Mouse (Mus musculus) lung, embryonic 14.5 days (tissue): ENCODE measurements around the gene Tcf21. TPM values are rescaled to one million over a fixed set of nuclear protein-coding genes. Genes with fewer than 3 reads are reported as not detected.

Experiments used
- ATAC-seq: fragments of 200-750 bp; cut with Nextera tagmentation; 2 replicates; pipeline ENCODE4 v1.8.0; 2017; ENCODE audit warnings: mild to moderate bottlenecking, moderate TSS enrichment, moderate library complexity; ENCODE audit not compliant: insufficient read depth
- DNase-seq: peaks from one replicate; pipeline ENCODE4 v3.0.0-alpha.2; 2015
- H3K27ac ChIP-seq: fragments of 300-500 bp; sonication (generic); 2 replicates; pipeline ENCODE4 v1.5.1; 2014; ENCODE audit warnings: low read depth, mild to moderate bottlenecking, moderate library complexity
- H3K27me3 ChIP-seq: fragments of 300-500 bp; sonication (generic); 2 replicates; pipeline ENCODE4 v1.6.1; 2014; ENCODE audit warnings: low read length, control low read depth; ENCODE audit not compliant: insufficient read depth
- H3K36me3 ChIP-seq: fragments of 300-500 bp; sonication (generic); 2 replicates; pipeline ENCODE4 v1.6.1; 2014; ENCODE audit warnings: control low read depth; ENCODE audit not compliant: insufficient read depth
- H3K4me1 ChIP-seq: fragments of 300-500 bp; sonication (generic); 2 replicates; pipeline ENCODE4 v1.6.1; 2014; ENCODE audit warnings: antibody characterized with exemption, control low read depth; ENCODE audit not compliant: insufficient read depth
- H3K4me2 ChIP-seq: fragments of 300-500 bp; sonication (generic); 2 replicates; pipeline ENCODE4 v1.6.1; 2014; ENCODE audit warnings: mild to moderate bottlenecking
- H3K4me3 ChIP-seq: fragments of 300-500 bp; sonication (generic); 2 replicates; pipeline ENCODE4 v1.5.1; 2014; ENCODE audit warnings: low read depth, low read length
- H3K9ac ChIP-seq: fragments of 300-500 bp; sonication (generic); 2 replicates; pipeline ENCODE4 v1.6.1; 2014
- H3K9me3 ChIP-seq: fragments of 300-500 bp; sonication (generic); 2 replicates; pipeline ENCODE4 v1.6.1; 2016; ENCODE audit warnings: low read depth, low read length, control low read depth
- CTCF ChIP-seq: IDR thresholded peaks from 2 replicates; pipeline ENCODE4 v1.5.1; 2016; ENCODE audit warnings: antibody characterized with exemption, low read depth
- WGBS: fragments of 180-500 bp; shearing (Covaris S2); extraction: QIAGEN DNeasy Blood & Tissue Kit; methylation state at CpG from one replicate; pipeline ENCODE4 v1.1.7; 2014; 5-methylcytosine and 5-hydroxymethylcytosine counted together
- polyA plus RNA-seq: library from polyadenylated mRNA; unstranded; fragments of >200 nt; fragmentation: Nextera tagmentation; extraction: Ambion mirVana; gene quantifications from 2 replicates; pipeline ENCODE4 v1.2.1, GENCODE M21; 2014

Gene Tcf21
- polyA plus RNA-seq, 1 experiment from 2014 or later = 227 TPM

DNA sequence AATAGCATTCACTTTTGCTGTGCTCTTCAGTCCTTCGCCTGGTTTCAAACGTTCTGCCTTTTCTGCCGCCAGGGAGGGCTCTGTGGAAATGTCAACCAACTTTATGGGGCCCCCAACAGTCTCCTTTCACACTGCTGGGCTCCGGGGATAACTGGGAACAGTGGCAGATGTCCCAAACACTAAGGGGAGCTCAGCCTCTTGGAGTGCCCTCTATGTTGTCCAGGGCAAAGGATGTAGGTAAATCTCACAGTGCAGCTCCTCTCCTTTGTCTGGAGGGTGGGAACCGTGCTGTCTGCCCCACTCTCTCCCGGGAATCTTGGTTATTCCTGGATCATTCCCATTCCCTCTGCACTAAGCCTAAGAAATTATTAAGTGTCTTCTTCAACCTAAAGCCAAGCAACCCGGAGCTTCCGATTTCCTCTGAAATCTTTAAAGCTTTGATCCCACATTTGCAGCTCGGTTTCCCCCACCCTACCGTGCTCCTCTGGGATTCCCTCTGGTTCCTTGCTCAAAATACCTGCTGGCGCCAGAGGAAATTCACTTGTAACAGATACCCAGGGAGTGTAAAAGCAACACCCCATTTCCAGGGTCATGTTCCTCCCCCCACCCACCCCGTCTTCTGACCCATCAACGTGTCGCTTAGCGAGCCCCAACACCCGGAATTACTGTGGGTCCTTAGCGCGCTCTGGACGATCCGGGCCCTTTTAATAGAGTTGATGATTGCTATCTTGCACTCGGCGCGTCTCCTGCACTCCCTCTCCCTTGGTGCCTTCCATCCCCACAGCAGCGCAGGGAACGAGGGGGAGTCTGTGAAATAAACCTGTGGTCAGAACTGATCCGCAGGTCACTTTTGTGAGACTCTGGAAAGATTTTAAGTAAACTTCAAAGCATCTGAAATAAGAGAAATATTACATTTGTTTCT, 23.7 kb upstream of the Tcf21 start:
- ATAC-seq (no peak), DNase-seq (peak; percentile 23)
- Histone ChIP-seq H3K9ac (peak overlapping the region; percentile 29; the same call in 1 of the 2 replicates), H3K4me1 (peaks cover 11% of the 10 kb centered on the region), H3K9me3 (no peaks in the 10 kb centered on the region), H3K4me3 (peak overlapping the region; percentile 22; the same call in 1 of the 2 replicates), H3K27ac (no peak overlapping the region), H3K36me3 (no peaks in the 10 kb centered on the region), H3K4me2 (peak overlapping the region; percentile 53), H3K27me3 (peaks cover 11% of the 10 kb centered on the region)
- WGBS = 6% methylated on average over 26 of the region's 26 CpGs
- TF ChIP-seq CTCF = 0 out of 2 replicates have a peak, but pooled peaks have one; percentile 2

DNA sequence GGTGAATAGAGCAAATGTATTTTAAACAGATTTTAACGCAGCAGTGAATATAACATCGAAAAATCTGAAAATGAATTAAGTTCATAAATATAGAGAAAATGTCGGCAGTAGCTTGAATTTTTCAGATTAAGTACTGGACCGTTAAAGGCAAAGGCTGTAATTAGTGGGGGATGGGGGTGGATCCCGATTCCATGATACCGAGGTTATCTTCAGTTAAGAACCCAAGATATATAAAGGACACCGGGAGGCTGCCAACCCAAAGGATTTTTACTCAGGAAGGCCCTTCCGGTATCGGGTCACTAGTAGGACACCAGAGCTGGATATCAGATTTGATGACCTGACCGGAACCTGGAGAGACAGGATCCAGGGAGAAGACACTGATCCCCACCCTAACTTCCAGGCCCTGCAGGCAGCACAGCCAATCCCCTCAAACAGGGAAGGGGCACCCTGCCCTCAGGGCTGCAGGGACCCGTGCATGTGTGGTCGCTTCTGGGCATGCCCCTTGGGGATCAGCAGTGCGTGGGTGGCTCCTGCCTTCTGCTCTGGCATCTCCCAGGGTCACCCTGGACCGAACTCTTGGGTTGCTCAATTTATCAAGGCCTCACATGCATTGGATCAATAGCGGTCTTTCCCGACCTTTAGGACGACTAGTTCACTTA, 22.9 kb upstream of the Tcf21 start:
- H3K4me1 ChIP-seq = peaks cover 11% of the 10 kb centered on the region
- H3K27me3 ChIP-seq = peaks cover 11% of the 10 kb centered on the region
- TF ChIP-seq CTCF = no peak
- ATAC-seq = no peak; the same call in 1 of the 2 replicates
- H3K4me3 ChIP-seq = no peak overlapping the region
- H3K4me2 ChIP-seq = peak overlapping the region; percentile 53
- DNase-seq = no peak
- H3K36me3 ChIP-seq = no peaks in the 10 kb centered on the region
- no peaks in the 10 kb centered on the region for H3K9me3 ChIP-seq
- H3K27ac ChIP-seq = no peak overlapping the region
- no peak overlapping the region for H3K9ac ChIP-seq
- whole genome bisulfite sequencing = 19% methylated on average over 17 of the region's 17 CpGs

DNA sequence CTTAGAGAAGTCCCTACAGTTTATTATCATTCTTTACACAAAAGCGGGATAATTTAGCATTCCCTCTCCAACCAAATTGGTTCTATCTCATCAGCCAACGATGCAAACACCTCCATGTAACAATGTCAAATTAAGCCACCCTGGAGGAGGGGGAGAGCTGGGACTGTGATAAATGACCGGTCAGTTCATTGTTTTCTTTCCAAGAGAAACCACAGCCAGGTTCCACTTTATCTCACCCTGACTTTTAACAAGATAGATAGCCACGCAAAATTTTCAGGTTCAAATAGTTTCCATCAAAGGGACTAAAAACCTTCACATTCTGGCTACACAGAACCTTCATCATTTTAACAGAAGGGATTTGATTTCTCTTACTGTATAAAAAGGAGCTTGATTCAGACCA, 22.1 kb upstream of the Tcf21 start:
- no peak overlapping the region for H3K4me2 ChIP-seq
- no peak overlapping the region for H3K27ac ChIP-seq
- TF ChIP-seq CTCF = no peak
- 33% methylated on average over 4 of the region's 4 CpGs for WGBS
- ATAC-seq = no peak
- H3K9ac ChIP-seq = no peak overlapping the region
- no peaks in the 10 kb centered on the region for H3K9me3 ChIP-seq
- H3K36me3 ChIP-seq = no peaks in the 10 kb centered on the region
- DNase-seq = no peak
- H3K4me1 ChIP-seq = peaks cover 11% of the 10 kb centered on the region
- H3K27me3 ChIP-seq = peaks cover 11% of the 10 kb centered on the region
- no peak overlapping the region for H3K4me3 ChIP-seq

DNA sequence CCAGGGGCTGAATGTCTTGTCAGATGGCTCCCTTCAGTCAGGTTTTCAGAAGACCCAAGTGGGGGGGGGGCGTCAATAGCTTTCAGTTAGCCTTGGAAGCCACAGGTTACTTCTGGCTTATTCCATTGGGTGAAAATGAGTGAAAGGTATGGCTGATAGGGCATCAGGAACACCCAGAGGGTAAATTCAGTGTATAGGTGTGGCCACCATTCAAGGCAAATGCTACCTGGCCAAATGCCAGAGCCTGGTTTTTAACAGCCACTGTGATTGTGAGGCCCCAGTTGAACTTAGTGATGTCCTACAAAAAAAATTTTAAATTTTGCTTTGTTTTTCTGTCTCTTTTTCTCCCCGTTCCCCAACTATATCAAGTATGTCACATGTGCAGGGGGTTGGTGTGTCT, 6.3 kb upstream of the Tcf21 start:
- no peak for TF ChIP-seq CTCF
- Histone ChIP-seq H3K4me2 (no peak overlapping the region), H3K36me3 (no peaks in the 10 kb centered on the region), H3K9ac (no peak overlapping the region), H3K4me3 (no peak overlapping the region), H3K27ac (no peak overlapping the region), H3K4me1 (peaks cover 6% of the 10 kb centered on the region), H3K9me3 (no peaks in the 10 kb centered on the region), H3K27me3 (no peaks in the 10 kb centered on the region)
- no peak for DNase-seq
- WGBS = 84% methylated on average over 2 of the region's 2 CpGs
- ATAC-seq = no peak

DNA sequence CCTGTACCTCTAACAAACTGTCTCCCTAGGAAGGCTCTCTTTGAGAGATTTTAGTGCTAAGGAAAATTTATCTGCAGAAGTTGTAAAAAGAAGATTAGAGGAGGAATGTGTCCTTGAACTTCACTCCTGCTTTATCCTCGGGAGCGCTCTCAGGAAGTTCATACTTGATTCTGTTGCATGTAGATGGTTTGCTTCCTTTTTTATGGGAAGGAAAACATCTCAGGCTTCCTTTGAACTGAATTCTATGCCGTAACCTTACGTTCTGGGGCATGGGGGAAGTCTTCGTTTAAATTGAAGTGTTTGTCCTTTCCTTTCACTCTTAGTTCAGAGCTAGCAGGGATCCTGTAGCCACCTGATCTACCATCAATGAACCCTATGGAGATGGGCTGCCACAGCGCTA, 2.9 kb upstream of the Tcf21 start:
- Histone ChIP-seq H3K27me3 (peaks cover 6% of the 10 kb centered on the region; the same call in 1 of the 2 replicates), H3K36me3 (no peaks in the 10 kb centered on the region), H3K4me2 (peak overlapping the region; percentile 58), H3K9ac (no peak overlapping the region), H3K4me1 (peaks cover 6% of the 10 kb centered on the region), H3K4me3 (no peak overlapping the region), H3K9me3 (no peaks in the 10 kb centered on the region), H3K27ac (peak overlapping the region; percentile 8; the same call in 1 of the 2 replicates)
- TF ChIP-seq CTCF = no peak
- DNase-seq = no peak
- no peak for ATAC-seq
- WGBS = 19% methylated on average over 6 of the region's 6 CpGs

DNA sequence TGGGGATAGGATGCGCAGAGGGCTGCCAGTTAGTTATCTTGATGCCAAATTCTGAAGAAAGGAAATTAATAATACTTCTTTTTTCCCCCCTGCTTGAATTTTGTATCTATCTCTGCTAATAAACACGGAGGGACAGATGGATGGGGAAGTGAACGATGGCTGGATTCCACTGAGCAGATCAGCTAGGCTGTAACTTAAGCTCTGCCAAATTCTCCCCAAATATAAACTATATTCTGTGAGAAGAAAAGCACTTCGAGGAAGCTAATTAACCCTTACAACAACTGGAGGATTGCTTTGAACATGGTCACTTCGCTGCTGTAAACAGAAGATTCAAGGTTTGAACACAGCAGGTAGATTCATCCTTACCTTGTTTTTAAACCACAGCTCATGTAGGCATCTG, 2.5 kb upstream of the Tcf21 start:
- Histone ChIP-seq H3K4me3 (no peak overlapping the region), H3K9me3 (no peaks in the 10 kb centered on the region), H3K4me1 (peaks cover 6% of the 10 kb centered on the region), H3K27ac (peak overlapping the region; percentile 8; the same call in 1 of the 2 replicates), H3K9ac (no peak overlapping the region), H3K4me2 (peak overlapping the region; percentile 58), H3K27me3 (peaks cover 9% of the 10 kb centered on the region), H3K36me3 (0 out of 2 replicates have a peak, but pooled peaks cover 2% of the 10 kb centered on the region)
- 10% methylated on average over 5 of the region's 5 CpGs for WGBS
- ATAC-seq = peak; percentile 38; the same call in 1 of the 2 replicates
- TF ChIP-seq CTCF = no peak
- DNase-seq = peak; percentile 81

DNA sequence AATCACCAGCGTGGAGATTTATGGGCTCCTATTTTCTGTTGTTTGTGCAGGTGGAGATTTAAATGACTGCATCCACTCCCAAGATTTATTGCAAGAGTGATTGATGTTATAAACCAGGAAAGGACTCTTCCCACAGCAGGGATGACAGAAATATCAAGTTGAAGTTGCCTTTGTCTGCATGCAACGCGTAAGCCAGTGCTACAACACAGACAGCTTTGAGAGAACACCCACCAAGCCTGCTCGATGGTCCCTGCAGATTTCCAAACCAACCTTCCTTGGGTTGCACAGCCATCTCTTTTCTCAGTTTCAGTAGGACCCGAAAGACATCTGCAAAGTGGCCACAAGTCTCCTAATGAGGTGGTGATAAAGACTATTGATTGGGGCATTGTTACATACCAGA, 1.7 kb upstream of the Tcf21 start:
- H3K4me3 ChIP-seq = no peak overlapping the region
- no peak overlapping the region for H3K9ac ChIP-seq
- no peak for ATAC-seq
- TF ChIP-seq CTCF = no peak
- peaks cover 6% of the 10 kb centered on the region for H3K4me1 ChIP-seq
- peak; percentile 47 for DNase-seq
- H3K27ac ChIP-seq = peak overlapping the region; percentile 97; the same call in 1 of the 2 replicates
- 0 out of 2 replicates have a peak, but pooled peaks cover 6% of the 10 kb centered on the region for H3K36me3 ChIP-seq
- no peaks in the 10 kb centered on the region for H3K9me3 ChIP-seq
- peaks cover 11% of the 10 kb centered on the region for H3K27me3 ChIP-seq
- WGBS = 14% methylated on average over 5 of the region's 5 CpGs
- peak overlapping the region; percentile 58 for H3K4me2 ChIP-seq
